Comparison of ENCODE assay signal across 16 mouse cellular contexts in the genomic region with DNA sequence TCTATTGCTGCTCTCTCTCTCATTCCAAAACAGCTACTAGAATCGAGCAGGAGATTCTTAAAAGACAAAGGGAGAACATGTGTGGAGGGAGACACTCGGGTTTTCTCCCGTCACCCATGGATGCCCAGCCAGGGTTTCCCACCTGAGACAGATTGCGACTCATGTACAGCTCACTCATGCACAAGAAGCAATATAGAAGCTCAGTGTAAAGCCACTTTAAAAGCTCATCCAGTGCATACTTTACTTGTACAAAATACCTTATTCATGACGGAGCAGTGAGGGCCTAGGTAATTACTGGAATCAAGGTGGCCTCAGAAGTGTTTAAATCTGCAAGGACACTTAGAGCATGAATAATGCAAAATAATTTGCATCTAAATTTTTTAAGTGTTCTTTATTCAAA. TPM values are rescaled to one million over a fixed set of nuclear protein-coding genes. Genes with fewer than 3 reads are reported as not detected.
DNase-seq lines count a peak whose midpoint lies in the region; ATAC-seq and TF ChIP-seq lines count a peak whose summit lies in the region.
"Had no signal": no experiment of that assay in that cellular context is flagged by ENCODE, and none has a peak within 500 bp of the region (broad histone marks: within the 10 kb centered on the region; RNA-seq: fewer than 3 reads in every experiment).

No protein-coding gene starts in this region.

- no peak for TF ChIP-seq CTCF in liver, postnatal 0 days (IDR thresholded peaks at IDR 0.05; ENCODE audit: low read depth)
- no peak for TF ChIP-seq CTCF in cortical plate, adult 2 months (IDR thresholded peaks at IDR 0.05; ENCODE audit: extremely low read depth, insufficient read depth, low read length)

- ATAC-seq in heart, embryonic 13.5 days (ENCODE audit: extremely low read depth, insufficient number of reproducible peaks, low FRiP score, low TSS enrichment): no peak
- no peak for ATAC-seq in liver, embryonic 11.5 days (replicated peaks; ENCODE audit: low FRiP score)
- ATAC-seq in liver, postnatal 0 days: no peak

- DNase-seq in heart, adult 18-20 months: no peak
- DNase-seq in liver, embryonic 11.5 days (ENCODE audit: low spot score): peak; percentile 11
- no peak for DNase-seq in liver, postnatal 0 days
- peak; percentile 50 for DNase-seq in Muller cell, postnatal 12 days (ENCODE audit: inconsistent ontology term)
- DNase-seq in thymus, adult 18-20 months: no peak
- DNase-seq: adrenal gland, adult 8-10 months; cerebellum, adult 2 months; gastrocnemius, postnatal 25 days; kidney, adult 11 months; lung, postnatal 36 days; right cerebral cortex, postnatal 4 days had no signal

- H3K9ac ChIP-seq in heart, embryonic 13.5 days: 0 out of 2 replicates have a peak overlapping the region, but pooled peaks have one; percentile 4
- H3K9ac ChIP-seq in liver, embryonic 11.5 days (ENCODE audit: low read depth, low read length): no peak overlapping the region
- no peak overlapping the region for H3K9ac ChIP-seq in liver, postnatal 0 days (replicated peaks)
- H3K9ac ChIP-seq: embryonic facial prominence, embryonic 15.5 days; limb, embryonic 15.5 days had no signal

- H3K4me2 ChIP-seq in heart, embryonic 13.5 days: no peak overlapping the region
- H3K4me2 ChIP-seq in liver, embryonic 11.5 days: no peak overlapping the region
- no peak overlapping the region for H3K4me2 ChIP-seq in liver, postnatal 0 days (ENCODE audit: low read depth, low read length)
- H3K4me2 ChIP-seq: embryonic facial prominence, embryonic 15.5 days; limb, embryonic 15.5 days had no signal

- no peak overlapping the region for H3K4me3 ChIP-seq in heart, embryonic 13.5 days
- H3K4me3 ChIP-seq in liver, embryonic 11.5 days (ENCODE audit: low read depth, low read length): no peak overlapping the region
- H3K4me3 ChIP-seq in liver, postnatal 0 days (ENCODE audit: low read depth, low read length): no peak overlapping the region
- H3K4me3 ChIP-seq in cortical plate, adult 2 months (ENCODE audit: insufficient read depth, low read length): no peak overlapping the region
- H3K4me3 ChIP-seq: embryonic facial prominence, embryonic 15.5 days; hindbrain, embryonic 10.5 days; limb, embryonic 15.5 days had no signal

- no peak for TF ChIP-seq EP300 in liver, postnatal 0 days (IDR thresholded peaks at IDR 0.05; ENCODE audit: low read depth)

- H3K4me1 ChIP-seq in heart, embryonic 13.5 days: peaks cover 57% of the 10 kb centered on the region
- H3K4me1 ChIP-seq in liver, embryonic 11.5 days (replicated peaks; ENCODE audit: control insufficient read depth, insufficient read depth, low read length): peaks cover 29% of the 10 kb centered on the region
- H3K4me1 ChIP-seq in liver, postnatal 0 days (ENCODE audit: insufficient read depth): peaks cover 12% of the 10 kb centered on the region
- H3K4me1 ChIP-seq in cortical plate, adult 2 months (ENCODE audit: control insufficient read depth, insufficient read depth, low read length): peaks cover 10% of the 10 kb centered on the region; the same call in 1 of the 2 replicates

- peaks cover 10% of the 10 kb centered on the region for H3K36me3 ChIP-seq in heart, embryonic 13.5 days
- no peaks in the 10 kb centered on the region for H3K36me3 ChIP-seq in liver, embryonic 11.5 days (ENCODE audit: control insufficient read depth, insufficient read depth, low read length)
- H3K36me3 ChIP-seq in liver, postnatal 0 days (replicated peaks; ENCODE audit: insufficient read depth, low read length): no peaks in the 10 kb centered on the region; the same call in 1 of the 2 replicates
- H3K36me3 ChIP-seq: embryonic facial prominence, embryonic 15.5 days; limb, embryonic 15.5 days had no signal

- no peak for TF ChIP-seq POLR2A in cortical plate, adult 2 months (IDR thresholded peaks at IDR 0.05; ENCODE audit: extremely low read depth, insufficient read depth, low read length)

- H3K27me3 ChIP-seq in heart, embryonic 13.5 days (replicated peaks): no peaks in the 10 kb centered on the region
- no peaks in the 10 kb centered on the region for H3K27me3 ChIP-seq in liver, embryonic 11.5 days (replicated peaks; ENCODE audit: control insufficient read depth, insufficient read depth, low read length)
- H3K27me3 ChIP-seq in liver, postnatal 0 days (ENCODE audit: insufficient read depth, low read length): no peaks in the 10 kb centered on the region
- H3K27me3 ChIP-seq: embryonic facial prominence, embryonic 15.5 days; limb, embryonic 15.5 days had no signal

- no peak overlapping the region for H3K27ac ChIP-seq in heart, embryonic 13.5 days (replicated peaks)
- H3K27ac ChIP-seq in liver, embryonic 11.5 days (ENCODE audit: low read depth, low read length): no peak overlapping the region
- H3K27ac ChIP-seq in liver, postnatal 0 days (ENCODE audit: low read depth): no peak overlapping the region
- peak overlapping the region; percentile 84; the same call in 1 of the 2 replicates for H3K27ac ChIP-seq in cortical plate, adult 2 months (ENCODE audit: insufficient read depth, low read length)
- H3K27ac ChIP-seq: embryonic facial prominence, embryonic 15.5 days; hindbrain, embryonic 10.5 days; limb, embryonic 15.5 days had no signal

- H3K9me3 ChIP-seq in heart, embryonic 13.5 days: no peaks in the 10 kb centered on the region
- H3K9me3 ChIP-seq in liver, embryonic 11.5 days (ENCODE audit: control insufficient read depth, low read length): no peaks in the 10 kb centered on the region
- no peaks in the 10 kb centered on the region for H3K9me3 ChIP-seq in liver, postnatal 0 days (ENCODE audit: low read length)
- H3K9me3 ChIP-seq: embryonic facial prominence, embryonic 15.5 days; hindbrain, embryonic 10.5 days; limb, embryonic 15.5 days had no signal

- 67% methylated on average over 5 of the region's 5 CpGs for WGBS in heart, embryonic 13.5 days
- 86% methylated on average over 5 of the region's 5 CpGs for WGBS in liver, embryonic 11.5 days
- WGBS in liver, postnatal 0 days (ENCODE audit: insufficient replicate concordance): 74% methylated on average over 5 of the region's 5 CpGs

RNA-seq across cellular contexts. Expression of a gene that starts 45.9 kb away (rescaled TPM):
- 21.8 and 22.4 TPM in 2 replicates for polyA plus RNA-seq in heart, embryonic 13.5 days (2015; fragmentation: Nextera tagmentation; extraction: Ambion mirVana)
- 10 to 100 TPM; 34.4 to 44.2 TPM for total RNA-seq in heart, adult 18-20 months (2021)
- 32.8 and 33.2 TPM in 2 replicates for polyA plus RNA-seq in liver, embryonic 11.5 days (2014; fragmentation: Nextera tagmentation; extraction: Ambion mirVana)
- 8.1 and 8.8 TPM in 2 replicates for polyA plus RNA-seq in liver, postnatal 0 days (2015; fragmentation: Nextera tagmentation; extraction: Ambion mirVana)
- 63.2 and 65.4 TPM in 2 replicates for polyA plus RNA-seq in cortical plate, adult 2 months (2012; rRNA removed)

Comparison
In these comparisons a context has a peak if more than half of its experiments do, and no peak if none do; other contexts are left out.
1. DNase-seq: peak in liver, embryonic 11.5 days (single experiment) and Muller cell, postnatal 12 days (single experiment); none in heart, adult 18-20 months (0 of 2), liver, postnatal 0 days (single experiment) and thymus, adult 18-20 months (0 of 2).